Mouse (Mus musculus) lung, embryonic 16.5 days (tissue): Measurements from ENCODE around the gene Akap17b. TPM values are rescaled to one million over a fixed set of nuclear protein-coding genes. Genes with fewer than 3 reads are reported as not detected.

Experiments used
- ATAC-seq: fragments of 200-750 bp; cut with Nextera tagmentation; 2 replicates; pipeline ENCODE4 v1.8.0; 2017; ENCODE audit warnings: low read depth, mild to moderate bottlenecking, moderate library complexity
- H3K27ac ChIP-seq: fragments of 300-500 bp; sonication (generic); 2 replicates; pipeline ENCODE4 v1.5.1; 2014; ENCODE audit warnings: mild to moderate bottlenecking, control low read depth, low read length
- H3K27me3 ChIP-seq: fragments of 300-500 bp; sonication (generic); 2 replicates; pipeline ENCODE4 v1.6.1; 2014; ENCODE audit warnings: low read depth, low read length, mixed read lengths; ENCODE audit not compliant: control insufficient read depth, insufficient read depth
- H3K36me3 ChIP-seq: fragments of 300-500 bp; sonication (generic); 2 replicates; pipeline ENCODE4 v1.6.1; 2014; ENCODE audit warnings: low read length; ENCODE audit not compliant: control insufficient read depth, insufficient read depth
- H3K4me1 ChIP-seq: fragments of 300-500 bp; sonication (generic); replicated peaks from 2 replicates; pipeline ENCODE4 v1.6.1; 2014; ENCODE audit warnings: low read length, mixed read lengths; ENCODE audit not compliant: control insufficient read depth, insufficient read depth
- H3K4me2 ChIP-seq: fragments of 300-500 bp; sonication (generic); 2 replicates; pipeline ENCODE4 v1.6.1; 2014; ENCODE audit warnings: low read depth, low read length, control low read depth
- H3K4me3 ChIP-seq: fragments of 300-500 bp; sonication (generic); 2 replicates; pipeline ENCODE4 v1.5.1; 2014; ENCODE audit warnings: mild to moderate bottlenecking, low read length, control low read depth
- H3K9ac ChIP-seq: fragments of 300-500 bp; sonication (generic); 2 replicates; pipeline ENCODE4 v1.6.1; 2014; ENCODE audit warnings: low read length, control low read depth
- H3K9me3 ChIP-seq: fragments of 300-500 bp; sonication (generic); 2 replicates; pipeline ENCODE4 v1.6.1; 2016; ENCODE audit warnings: low read length; ENCODE audit not compliant: control insufficient read depth
- WGBS: fragments of 180-500 bp; shearing (Covaris S2); extraction: QIAGEN DNeasy Blood & Tissue Kit; methylation state at CpG from one replicate; pipeline ENCODE4 v1.1.7; 2014; 5-methylcytosine and 5-hydroxymethylcytosine counted together
- polyA plus RNA-seq: library from polyadenylated mRNA; unstranded; fragments of >200 nt; fragmentation: Nextera tagmentation; extraction: Ambion mirVana; gene quantifications from 2 replicates; pipeline ENCODE4 v1.2.1, GENCODE M21; 2015

Gene Akap17b
- 2.9 TPM in 2 replicates for polyA plus RNA-seq

- no peaks in the 10 kb centered on the region for H3K27me3 ChIP-seq
- H3K4me2 ChIP-seq, result peak within 1 kb of the TSS; percentile 53
- peak within 1 kb of the TSS; percentile 68 for H3K27ac ChIP-seq
- H3K4me3 ChIP-seq, result peak within 1 kb of the TSS; percentile 68
- no peaks in the 10 kb centered on the region for H3K36me3 ChIP-seq
- no peaks in the 10 kb centered on the region for H3K4me1 ChIP-seq
- peak; percentile 98 for ATAC-seq
- WGBS, result 20% methylated on average over 40 of the region's 60 CpGs
- no peaks in the 10 kb centered on the region for H3K9me3 ChIP-seq
- peak within 1 kb of the TSS; percentile 73 for H3K9ac ChIP-seq
These were observed at the start of gene Akap17b for GRCm38 (mm10) chrX:36644657-36645551. Akap17b (minus strand) TSS chrX:36645395.

- H3K36me3 ChIP-seq, result no peaks in the 10 kb centered on the region
- H3K9me3 ChIP-seq, result no peaks in the 10 kb centered on the region
- H3K9ac ChIP-seq, result no peak overlapping the region
- no peak overlapping the region for H3K4me2 ChIP-seq
- 83% methylated on average over 5 of the region's 5 CpGs for WGBS
- H3K27me3 ChIP-seq, result no peaks in the 10 kb centered on the region
- no peak overlapping the region for H3K4me3 ChIP-seq
- H3K27ac ChIP-seq, result no peak overlapping the region
- ATAC-seq, result no peak
- no peaks in the 10 kb centered on the region for H3K4me1 ChIP-seq
These were observed 46.2 kb upstream of the Akap17b start for GRCm38 (mm10) chrX:36691365-36691764.

DNA sequence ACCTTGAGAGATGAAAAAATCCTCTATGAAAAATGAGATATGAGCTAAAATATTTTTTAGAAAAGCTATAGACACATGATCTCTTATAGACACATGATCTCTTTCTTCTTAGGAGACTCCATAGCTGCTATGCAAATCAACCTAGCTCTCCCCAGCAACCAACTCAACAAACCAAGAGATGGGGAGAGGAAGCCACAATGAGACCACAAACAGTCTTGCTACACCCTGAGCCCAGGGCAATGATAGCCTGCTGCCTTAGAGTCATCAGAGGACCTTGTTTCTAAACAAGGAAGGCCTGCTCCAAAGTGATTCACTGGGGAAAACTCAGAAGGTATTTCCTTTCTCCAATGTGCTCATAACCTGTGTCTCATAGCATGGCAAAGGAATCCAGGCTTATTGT, 44.5 kb upstream of the Akap17b start:
- H3K4me2 ChIP-seq, result no peak overlapping the region
- no peaks in the 10 kb centered on the region for H3K36me3 ChIP-seq
- no peaks in the 10 kb centered on the region for H3K4me1 ChIP-seq
- no peak overlapping the region for H3K4me3 ChIP-seq
- no peaks in the 10 kb centered on the region for H3K27me3 ChIP-seq
- ATAC-seq, result no peak
- no peak overlapping the region for H3K9ac ChIP-seq
- no peaks in the 10 kb centered on the region for H3K9me3 ChIP-seq
- H3K27ac ChIP-seq, result no peak overlapping the region

DNA sequence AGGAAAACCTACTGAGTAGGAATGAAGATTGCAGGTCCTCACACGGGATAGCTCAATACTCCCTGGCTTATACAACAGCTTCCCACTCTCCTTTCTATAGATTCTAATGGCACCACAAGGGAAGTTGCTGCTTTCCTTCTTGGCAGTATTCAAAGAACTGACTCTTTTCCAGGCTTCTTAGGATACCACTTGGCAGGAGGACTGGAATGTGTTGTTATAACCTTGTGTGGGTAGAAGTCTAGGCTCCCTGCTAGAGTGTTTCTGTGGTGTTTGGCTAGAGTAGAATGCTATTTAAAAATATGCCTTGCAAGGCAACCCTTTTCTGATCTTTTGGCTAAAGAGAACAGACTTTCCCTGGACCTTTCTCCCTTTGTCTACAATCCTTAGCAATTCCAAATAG, 31.6 kb upstream of the Akap17b start:
- Histone ChIP-seq H3K9me3 (no peaks in the 10 kb centered on the region), H3K36me3 (no peaks in the 10 kb centered on the region), H3K9ac (no peak overlapping the region), H3K4me3 (no peak overlapping the region), H3K4me2 (no peak overlapping the region), H3K27ac (no peak overlapping the region), H3K4me1 (no peaks in the 10 kb centered on the region), H3K27me3 (no peaks in the 10 kb centered on the region)
- peak; percentile 64 for ATAC-seq
- WGBS, result 44% methylated on average over 1 of the region's 1 CpGs

DNA sequence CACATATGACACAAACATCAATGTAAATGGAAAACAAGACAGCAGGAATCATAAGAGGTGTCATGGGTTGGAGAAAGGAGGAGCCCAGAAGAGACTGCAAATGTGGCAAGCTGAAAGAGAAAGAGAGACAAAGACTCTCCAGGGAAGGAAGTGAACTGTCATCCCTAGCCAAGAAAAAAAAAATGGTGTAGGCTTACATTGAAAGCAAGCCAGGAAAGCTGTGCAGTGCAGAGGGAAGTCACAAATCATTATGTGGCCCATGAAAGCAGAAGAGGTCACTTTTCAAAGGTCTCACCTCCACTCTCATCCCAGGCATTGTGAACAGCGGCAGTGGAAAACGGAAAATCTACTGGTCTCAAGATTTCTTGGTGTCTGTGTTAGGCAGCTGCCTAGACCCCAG, 27.5 kb upstream of the Akap17b start:
- Histone ChIP-seq H3K4me2 (no peak overlapping the region), H3K9ac (no peak overlapping the region), H3K36me3 (no peaks in the 10 kb centered on the region), H3K4me1 (no peaks in the 10 kb centered on the region), H3K27ac (no peak overlapping the region), H3K27me3 (no peaks in the 10 kb centered on the region), H3K9me3 (no peaks in the 10 kb centered on the region), H3K4me3 (no peak overlapping the region)
- no peak for ATAC-seq
- 16% methylated on average over 2 of the region's 2 CpGs for WGBS

- Histone ChIP-seq H3K4me3 (no peak overlapping the region), H3K4me1 (no peaks in the 10 kb centered on the region), H3K9ac (no peak overlapping the region), H3K4me2 (no peak overlapping the region), H3K27me3 (no peaks in the 10 kb centered on the region), H3K27ac (no peak overlapping the region), H3K36me3 (no peaks in the 10 kb centered on the region), H3K9me3 (no peaks in the 10 kb centered on the region)
- no peak for ATAC-seq
- 61% methylated on average over 6 of the region's 6 CpGs for WGBS
These were observed 5.1 kb downstream of the Akap17b start for GRCm38 (mm10) chrX:36640046-36640445.

- no peak for ATAC-seq
- no peaks in the 10 kb centered on the region for H3K4me1 ChIP-seq
- no peaks in the 10 kb centered on the region for H3K9me3 ChIP-seq
- H3K36me3 ChIP-seq, result no peaks in the 10 kb centered on the region
- no peak overlapping the region for H3K4me2 ChIP-seq
- H3K9ac ChIP-seq, result no peak overlapping the region
- no peaks in the 10 kb centered on the region for H3K27me3 ChIP-seq
- H3K4me3 ChIP-seq, result no peak overlapping the region
- 5% methylated on average over 1 of the region's 1 CpGs for WGBS
- H3K27ac ChIP-seq, result no peak overlapping the region
These were observed 14.4 kb downstream of the Akap17b start for GRCm38 (mm10) chrX:36630771-36631170.

DNA sequence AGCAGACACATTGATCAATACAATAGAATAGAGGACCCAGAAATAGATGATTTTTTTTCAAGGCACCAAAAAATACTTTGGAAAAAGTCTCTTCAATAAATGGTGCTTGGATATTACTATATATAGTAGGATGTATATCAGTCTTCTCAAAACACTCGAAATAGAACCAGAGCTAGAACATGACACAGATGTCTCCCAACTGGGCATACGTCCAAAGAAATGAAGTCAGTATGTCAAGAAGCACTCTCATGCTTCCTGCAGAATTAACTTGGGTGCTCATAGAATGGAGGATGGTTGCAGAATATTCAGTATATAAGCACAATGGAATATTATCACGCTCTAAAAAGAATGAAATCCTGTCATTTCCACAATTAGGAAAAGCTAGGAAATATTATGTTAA, 17.1 kb downstream of the Akap17b start:
- Histone ChIP-seq H3K27me3 (no peaks in the 10 kb centered on the region), H3K9ac (no peak overlapping the region), H3K9me3 (no peaks in the 10 kb centered on the region), H3K27ac (no peak overlapping the region), H3K4me3 (no peak overlapping the region), H3K4me2 (no peak overlapping the region), H3K4me1 (no peaks in the 10 kb centered on the region), H3K36me3 (no peaks in the 10 kb centered on the region)
- 50% methylated on average over 3 of the region's 3 CpGs for WGBS
- ATAC-seq, result peak; percentile 56; the same call in 1 of the 2 replicates

- Histone ChIP-seq H3K4me2 (no peak overlapping the region), H3K4me3 (no peak overlapping the region), H3K27me3 (no peaks in the 10 kb centered on the region), H3K9me3 (no peaks in the 10 kb centered on the region), H3K4me1 (no peaks in the 10 kb centered on the region), H3K9ac (no peak overlapping the region), H3K27ac (no peak overlapping the region), H3K36me3 (peaks cover 5% of the 10 kb centered on the region; the same call in 1 of the 2 replicates)
- ATAC-seq, result no peak
- 64% methylated on average over 2 of the region's 2 CpGs for WGBS
These were observed 36.1 kb downstream of the Akap17b start for GRCm38 (mm10) chrX:36609117-36609516.
